Mouse (Mus musculus) limb, embryonic 12.5 days (tissue): ENCODE measurements around the gene Gm42906. TPM values are rescaled to one million over a fixed set of nuclear protein-coding genes. Genes with fewer than 3 reads are reported as not detected.

Experiments
- ATAC-seq: fragments of 200-750 bp; cut with Nextera tagmentation; 2 replicates; pipeline ENCODE4 v1.8.0; 2017; ENCODE audit warnings: low read depth, moderate TSS enrichment; ENCODE audit not compliant: insufficient number of reproducible peaks, insufficient read depth, low FRiP score, low TSS enrichment
- H3K27ac ChIP-seq: fragments of 300-500 bp; sonication (generic); 2 replicates; pipeline ENCODE4 v1.5.1; 2016; ENCODE audit warnings: mild to moderate bottlenecking, moderate library complexity
- H3K27me3 ChIP-seq: fragments of 300-500 bp; sonication (generic); 2 replicates; pipeline ENCODE4 v1.6.1; 2016; ENCODE audit warnings: mild to moderate bottlenecking, moderate library complexity
- H3K36me3 ChIP-seq: fragments of 300-500 bp; sonication (generic); 2 replicates; pipeline ENCODE4 v1.6.1; 2016; ENCODE audit warnings: mild to moderate bottlenecking, moderate library complexity
- H3K4me1 ChIP-seq: fragments of 300-500 bp; sonication (generic); replicated peaks from 2 replicates; pipeline ENCODE4 v1.6.1; 2016
- H3K4me2 ChIP-seq: fragments of 300-500 bp; sonication (generic); 2 replicates; pipeline ENCODE4 v1.6.1; 2016; ENCODE audit warnings: mild to moderate bottlenecking, moderate library complexity
- H3K4me3 ChIP-seq: fragments of 300-500 bp; sonication (generic); replicated peaks from 2 replicates; pipeline ENCODE4 v1.5.1; 2016; ENCODE audit warnings: mild to moderate bottlenecking
- H3K9ac ChIP-seq: fragments of 300-500 bp; sonication (generic); replicated peaks from 2 replicates; pipeline ENCODE4 v1.6.1; 2016; ENCODE audit warnings: mild to moderate bottlenecking, moderate library complexity
- H3K9me3 ChIP-seq: fragments of 300-500 bp; sonication (generic); 2 replicates; pipeline ENCODE4 v1.6.1; 2016; ENCODE audit warnings: mild to moderate bottlenecking, moderate library complexity
- WGBS: fragments of 180-500 bp; shearing (Covaris S2); methylation state at CpG from one replicate; pipeline ENCODE4 v1.1.7; 2016; 5-methylcytosine and 5-hydroxymethylcytosine counted together
- polyA plus RNA-seq: library from polyadenylated mRNA; unstranded; fragments of >200 nt; fragmentation: Nextera tagmentation; extraction: Ambion mirVana; gene quantifications from 2 replicates; pipeline ENCODE4 v1.2.1, GENCODE M21; 2016

The Gm42906 gene
- polyA plus RNA-seq, 1 experiment from 2014 or later, result not detected

- no peak overlapping the region for H3K4me3 ChIP-seq
- no peaks in the 10 kb centered on the region for H3K36me3 ChIP-seq
- H3K27ac ChIP-seq, result no peak overlapping the region
- H3K4me2 ChIP-seq, result no peak overlapping the region
- no peak overlapping the region for H3K9ac ChIP-seq
- H3K4me1 ChIP-seq, result peaks cover 7% of the 10 kb centered on the region
- no peak for ATAC-seq
- WGBS, result 71% methylated on average over 3 of the region's 3 CpGs
- no peaks in the 10 kb centered on the region for H3K27me3 ChIP-seq
- H3K9me3 ChIP-seq, result no peaks in the 10 kb centered on the region
These were observed 64.5 kb downstream of the Gm42906 start for GRCm38 (mm10) chr5:151363343-151364000.

DNA sequence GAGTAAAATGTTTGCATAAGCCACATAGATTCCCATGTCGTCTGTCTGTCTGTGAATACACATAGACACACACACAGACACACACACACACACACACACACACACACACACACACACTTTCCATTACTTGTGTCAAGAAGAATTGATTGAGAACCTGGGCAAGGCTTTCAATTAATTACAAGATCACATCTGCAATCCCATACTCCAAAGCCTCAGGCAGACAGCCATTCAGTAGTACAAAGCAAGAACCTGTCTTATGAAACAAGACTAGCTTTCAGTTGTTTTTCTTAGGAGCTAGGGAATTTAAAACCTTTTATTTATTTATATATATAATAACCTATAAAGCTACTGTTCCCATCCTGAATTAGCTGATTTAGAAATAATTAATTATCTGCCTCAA is 78.3 kb downstream of the Gm42906 start:
- Histone ChIP-seq H3K27ac (no peak overlapping the region), H3K9me3 (0 out of 2 replicates have a peak, but pooled peaks cover 2% of the 10 kb centered on the region), H3K4me2 (no peak overlapping the region), H3K9ac (no peak overlapping the region), H3K4me3 (no peak overlapping the region), H3K36me3 (no peaks in the 10 kb centered on the region), H3K4me1 (no peaks in the 10 kb centered on the region), H3K27me3 (no peaks in the 10 kb centered on the region)
- WGBS, result 79% methylated on average over 1 of the region's 1 CpGs
- ATAC-seq, result no peak

DNA sequence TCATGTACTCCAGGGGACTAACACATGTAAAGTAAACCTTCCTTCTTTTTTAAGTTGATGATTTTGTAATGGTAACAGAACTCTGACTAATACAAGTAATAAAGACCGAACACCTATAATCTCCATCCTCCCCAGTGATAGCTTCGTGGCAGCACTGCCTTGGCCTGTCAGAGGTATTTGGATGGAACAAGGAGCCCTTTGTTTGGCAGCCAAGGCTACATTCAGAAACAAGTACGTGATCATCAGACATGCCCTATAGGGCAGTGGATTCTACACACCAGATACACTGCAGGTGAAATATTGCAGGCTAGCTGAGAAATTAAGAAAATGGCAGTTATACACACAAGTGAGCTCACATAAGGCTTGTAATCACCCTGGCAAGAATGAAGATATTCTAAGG is 79.5 kb downstream of the Gm42906 start:
- Histone ChIP-seq H3K4me1 (no peaks in the 10 kb centered on the region), H3K27me3 (no peaks in the 10 kb centered on the region), H3K4me2 (no peak overlapping the region), H3K27ac (no peak overlapping the region), H3K4me3 (no peak overlapping the region), H3K36me3 (no peaks in the 10 kb centered on the region), H3K9ac (no peak overlapping the region), H3K9me3 (0 out of 2 replicates have a peak, but pooled peaks cover 2% of the 10 kb centered on the region)
- no peak for ATAC-seq
- WGBS, result 76% methylated on average over 3 of the region's 3 CpGs

DNA sequence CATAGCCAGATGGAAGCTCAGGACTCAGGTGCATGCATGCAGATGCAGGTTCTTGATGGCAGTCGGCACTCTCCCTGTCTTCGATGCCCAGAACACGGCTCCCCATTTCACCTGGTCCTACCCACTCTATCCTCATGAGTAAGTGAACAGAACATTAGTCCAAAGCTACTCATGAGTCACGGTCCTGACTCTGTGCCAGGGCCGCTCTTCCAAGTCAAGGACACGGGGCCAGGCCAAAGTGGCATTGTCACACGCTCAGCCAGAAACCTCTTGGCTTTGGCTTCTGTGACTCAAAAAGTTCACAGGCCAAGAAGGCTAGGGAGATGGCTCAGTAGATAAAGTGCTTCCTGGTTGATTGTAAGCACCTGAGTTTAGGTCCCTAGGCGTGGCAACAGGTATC is 81.3 kb downstream of the Gm42906 start:
- ATAC-seq, result no peak
- no peaks in the 10 kb centered on the region for H3K4me1 ChIP-seq
- H3K36me3 ChIP-seq, result no peaks in the 10 kb centered on the region
- no peaks in the 10 kb centered on the region for H3K27me3 ChIP-seq
- H3K9ac ChIP-seq, result no peak overlapping the region
- no peak overlapping the region for H3K4me2 ChIP-seq
- H3K9me3 ChIP-seq, result no peaks in the 10 kb centered on the region
- no peak overlapping the region for H3K27ac ChIP-seq
- H3K4me3 ChIP-seq, result no peak overlapping the region
- WGBS, result 91% methylated on average over 8 of the region's 8 CpGs

DNA sequence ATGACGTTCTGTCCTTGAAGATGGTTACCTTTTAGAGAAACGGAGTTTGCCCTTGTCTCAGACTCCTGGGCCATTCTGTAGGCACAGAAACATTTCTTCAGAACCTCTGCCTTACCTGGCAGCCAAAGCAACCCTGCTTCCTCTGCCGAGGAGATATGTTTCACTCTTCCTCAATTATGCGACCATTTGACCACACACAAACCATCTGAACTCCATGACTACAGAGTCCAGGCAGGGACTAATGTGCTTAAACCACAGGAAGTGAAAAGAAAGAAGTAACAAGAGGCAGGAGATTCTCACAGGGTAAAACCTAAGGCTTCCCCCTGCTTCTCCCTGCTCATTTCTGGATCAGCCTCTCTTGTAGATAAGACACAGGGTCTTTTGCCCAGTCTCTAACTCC is 83.2 kb downstream of the Gm42906 start:
- Histone ChIP-seq H3K9ac (no peak overlapping the region), H3K36me3 (no peaks in the 10 kb centered on the region), H3K4me2 (no peak overlapping the region), H3K4me3 (no peak overlapping the region), H3K27me3 (no peaks in the 10 kb centered on the region), H3K4me1 (peaks cover 6% of the 10 kb centered on the region; the same call in 1 of the 2 replicates), H3K9me3 (no peaks in the 10 kb centered on the region), H3K27ac (no peak overlapping the region)
- 76% methylated on average over 4 of the region's 4 CpGs for WGBS
- ATAC-seq, result no peak

- Histone ChIP-seq H3K36me3 (no peaks in the 10 kb centered on the region), H3K4me1 (no peaks in the 10 kb centered on the region), H3K27me3 (no peaks in the 10 kb centered on the region), H3K9me3 (no peaks in the 10 kb centered on the region), H3K4me2 (no peak overlapping the region), H3K27ac (no peak overlapping the region), H3K9ac (no peak overlapping the region), H3K4me3 (no peak overlapping the region)
- ATAC-seq, result no peak
These were observed 94.3 kb downstream of the Gm42906 start for GRCm38 (mm10) chr5:151333686-151334085.

- Histone ChIP-seq H3K36me3 (no peaks in the 10 kb centered on the region), H3K27ac (no peak overlapping the region), H3K4me1 (no peaks in the 10 kb centered on the region), H3K9me3 (no peaks in the 10 kb centered on the region), H3K4me3 (no peak overlapping the region), H3K4me2 (no peak overlapping the region), H3K27me3 (no peaks in the 10 kb centered on the region), H3K9ac (no peak overlapping the region)
- no peak for ATAC-seq
These were observed 94.8 kb downstream of the Gm42906 start for GRCm38 (mm10) chr5:151333191-151333594.

DNA sequence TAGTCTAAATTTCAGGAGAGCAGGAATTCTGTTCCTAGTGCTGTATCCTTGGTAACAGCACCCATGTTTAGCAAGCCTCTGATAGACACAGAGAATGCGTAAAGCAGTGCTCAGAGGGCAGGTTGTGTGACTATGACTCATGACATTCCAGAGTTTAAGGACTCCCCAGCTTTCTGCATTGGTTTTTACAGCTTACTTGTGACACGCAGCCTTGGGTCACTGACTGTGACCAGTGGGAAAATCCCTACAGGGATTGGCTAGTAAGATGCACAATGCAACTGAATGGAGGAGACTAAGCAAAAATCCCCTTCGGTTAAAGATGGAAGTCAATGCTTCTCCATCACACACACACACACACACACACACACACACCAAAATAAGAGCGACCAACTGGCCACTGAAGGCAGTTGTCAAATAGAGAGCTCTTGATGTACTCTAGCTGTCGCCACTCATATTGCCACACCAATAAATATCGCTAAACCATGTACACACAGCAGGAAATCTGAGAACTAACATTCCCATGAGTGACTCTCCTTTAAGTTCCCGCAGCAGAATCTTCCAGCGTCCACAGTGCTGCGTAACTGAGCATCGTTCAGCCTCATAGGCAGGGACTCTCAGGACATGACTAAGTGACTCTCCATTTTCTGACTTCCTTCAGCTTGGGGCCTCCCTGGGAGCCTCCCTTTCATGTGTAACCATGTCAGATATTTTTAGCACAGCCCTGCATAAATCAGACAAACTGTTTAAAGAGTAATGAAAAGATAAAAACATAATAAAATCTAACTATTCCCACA is 112.0 kb downstream of the Gm42906 start:
- 66% methylated on average over 10 of the region's 10 CpGs for whole genome bisulfite sequencing
- Histone ChIP-seq H3K27ac (no peak overlapping the region), H3K4me1 (no peaks in the 10 kb centered on the region; the same call in 1 of the 2 replicates), H3K4me2 (no peak overlapping the region), H3K4me3 (no peak overlapping the region), H3K27me3 (no peaks in the 10 kb centered on the region), H3K36me3 (no peaks in the 10 kb centered on the region), H3K9me3 (no peaks in the 10 kb centered on the region), H3K9ac (no peak overlapping the region)
- ATAC-seq, result no peak

DNA sequence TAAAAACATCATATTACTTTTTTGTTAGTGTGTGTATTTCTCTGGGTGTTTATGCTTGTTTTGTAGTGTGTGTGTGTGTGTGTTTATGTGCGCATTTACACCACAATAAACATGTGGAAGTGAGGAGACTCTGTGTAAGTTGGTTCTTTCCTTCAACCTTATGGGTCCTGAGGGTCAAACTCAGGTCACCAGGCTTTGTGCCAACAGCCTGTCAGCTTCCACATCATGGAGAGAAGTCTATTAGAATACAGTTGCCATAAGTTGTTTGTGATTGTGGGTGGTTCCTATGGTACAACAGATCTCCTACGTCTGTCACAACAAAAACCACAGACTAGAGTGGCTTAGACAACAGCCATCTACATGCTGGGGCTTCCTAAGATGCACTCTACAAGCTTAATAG is 127.7 kb downstream of the Gm42906 start:
- 72% methylated on average over 2 of the region's 2 CpGs for WGBS
- no peaks in the 10 kb centered on the region for H3K36me3 ChIP-seq
- peaks cover 5% of the 10 kb centered on the region; the same call in 1 of the 2 replicates for H3K9me3 ChIP-seq
- no peak overlapping the region for H3K4me2 ChIP-seq
- H3K4me1 ChIP-seq, result peaks cover 6% of the 10 kb centered on the region; the same call in 1 of the 2 replicates
- H3K9ac ChIP-seq, result no peak overlapping the region
- H3K4me3 ChIP-seq, result no peak overlapping the region
- no peaks in the 10 kb centered on the region for H3K27me3 ChIP-seq
- no peak for ATAC-seq
- H3K27ac ChIP-seq, result no peak overlapping the region

- H3K27ac ChIP-seq, result no peak overlapping the region
- H3K4me3 ChIP-seq, result no peak overlapping the region
- H3K9ac ChIP-seq, result no peak overlapping the region
- 90% methylated on average over 7 of the region's 7 CpGs for WGBS
- H3K36me3 ChIP-seq, result no peaks in the 10 kb centered on the region
- peaks cover 5% of the 10 kb centered on the region; the same call in 1 of the 2 replicates for H3K9me3 ChIP-seq
- H3K27me3 ChIP-seq, result no peaks in the 10 kb centered on the region
- peaks cover 6% of the 10 kb centered on the region; the same call in 1 of the 2 replicates for H3K4me1 ChIP-seq
- ATAC-seq, result no peak
- no peak overlapping the region for H3K4me2 ChIP-seq
These were observed 128.4 kb downstream of the Gm42906 start for GRCm38 (mm10) chr5:151299576-151299975.

- H3K27me3 ChIP-seq, result no peaks in the 10 kb centered on the region
- H3K9ac ChIP-seq, result no peak overlapping the region
- no peak overlapping the region for H3K4me3 ChIP-seq
- H3K27ac ChIP-seq, result peak overlapping the region; percentile 29; the same call in 1 of the 2 replicates
- 66% methylated on average over 4 of the region's 4 CpGs for WGBS
- peaks cover 5% of the 10 kb centered on the region; the same call in 1 of the 2 replicates for H3K9me3 ChIP-seq
- peaks cover 6% of the 10 kb centered on the region; the same call in 1 of the 2 replicates for H3K4me1 ChIP-seq
- no peak overlapping the region for H3K4me2 ChIP-seq
- ATAC-seq, result no peak
- H3K36me3 ChIP-seq, result no peaks in the 10 kb centered on the region
These were observed 129.6 kb downstream of the Gm42906 start for GRCm38 (mm10) chr5:151298371-151298770.
